Mouse (Mus musculus): Measurements from ENCODE around the gene Jdp2.

The Jdp2 gene

GRCm38 (mm10) chr12:85687217-85687533 lies 88.3 kb downstream of the Jdp2 start:
- DNase-seq: no peak

GRCm38 (mm10) chr12:85687846-85688245 lies 89.0 kb downstream of the Jdp2 start:
- DNase-seq: no peak
